Mouse (Mus musculus) CH12.LX (cell line): ENCODE measurements around the gene Tnfaip8l1. TPM values are rescaled to one million over a fixed set of nuclear protein-coding genes. Genes with fewer than 3 reads are reported as not detected.

Source experiments
- DNase-seq: peaks from one replicate; pipeline ENCODE4 v3.0.0-alpha.2; 2013; ENCODE audit errors: extremely low read depth
- H3K27ac ChIP-seq: 2 replicates; pipeline ENCODE4 v1.5.1; 2012; ENCODE audit warnings: low read depth, mild to moderate bottlenecking, control low read depth, moderate library complexity; ENCODE audit not compliant: insufficient read depth
- H3K27me3 ChIP-seq: replicated peaks from 2 replicates; pipeline ENCODE3; 2012; ENCODE audit warnings: inconsistent platforms
- H3K36me3 ChIP-seq, 2 experiments: replicated peaks in 1 of 2; 2 replicates each; pipeline versions ENCODE3 to v1.6.1; 2012; ENCODE audit warnings: inconsistent platforms in 1 of 2, low read length in 1 of 2, mild to moderate bottlenecking in 1 of 2, mixed read lengths in 1 of 2, moderate library complexity in 1 of 2; ENCODE audit not compliant: control insufficient read depth in 1 of 2, insufficient read depth in 1 of 2
- H3K4me1 ChIP-seq, 2 experiments: 2 replicates each; pipeline ENCODE4 v1.6.1; 2012; ENCODE audit warnings: inconsistent platforms in 1 of 2, moderate library complexity in 1 of 2; ENCODE audit not compliant: insufficient read depth in 2 of 2, control insufficient read depth in 1 of 2
- H3K4me2 ChIP-seq: 2 replicates; pipeline ENCODE4 v1.6.1; 2012; ENCODE audit warnings: low read depth, mild to moderate bottlenecking, control low read depth; ENCODE audit not compliant: poor library complexity, insufficient read depth, severe bottlenecking
- H3K4me3 ChIP-seq, 3 experiments: fragments of 150-350 bp in 1 of 3; sonication (generic) in 1 of 3; replicated peaks in 1 of 3; 2 replicates each; pipeline versions ENCODE3 to v1.5.1; 2011 to 2012; ENCODE audit warnings: low read depth in 2 of 3, low read length in 2 of 3, mild to moderate bottlenecking in 2 of 3, moderate library complexity in 2 of 3, control low read depth in 1 of 3, improper control_type of control experiment in 1 of 3, inconsistent platforms in 1 of 3, mixed read lengths in 1 of 3; ENCODE audit not compliant: poor library complexity in 1 of 3
- H3K79me2 ChIP-seq: replicated peaks from 2 replicates; pipeline ENCODE4 v1.6.1; 2012; ENCODE audit warnings: mild to moderate bottlenecking, moderate library complexity; ENCODE audit not compliant: control insufficient read depth, poor library complexity, insufficient read depth, severe bottlenecking; ENCODE audit errors: extremely low read depth
- H3K9ac ChIP-seq: 2 replicates; pipeline ENCODE4 v1.6.1; 2012; ENCODE audit warnings: low read depth, mild to moderate bottlenecking, control low read depth, moderate library complexity; ENCODE audit not compliant: insufficient read depth
- H3K9me3 ChIP-seq: replicated peaks from 2 replicates; pipeline ENCODE3; 2012; ENCODE audit warnings: low read length, inconsistent platforms, mixed read lengths
- CHD1 ChIP-seq: IDR thresholded peaks from 2 replicates; pipeline ENCODE4 v1.6.1; 2012; ENCODE audit warnings: low read depth, low read length, improper control_type of control experiment, inconsistent platforms
- CHD2 ChIP-seq: IDR thresholded peaks from 2 replicates; pipeline ENCODE4 v1.6.1; 2011; ENCODE audit warnings: low read length, improper control_type of control experiment
- E2F4 ChIP-seq: IDR thresholded peaks from 2 replicates; pipeline ENCODE4 v1.6.1; 2011; ENCODE audit warnings: low read depth, low read length, improper control_type of control experiment; ENCODE audit not compliant: insufficient replicate concordance
- ELF1 ChIP-seq: IDR thresholded peaks from 2 replicates; pipeline ENCODE4 v1.6.1; 2014; ENCODE audit warnings: low read depth, mild to moderate bottlenecking, inconsistent platforms, low read length, improper control_type of control experiment
- GABPA ChIP-seq: IDR thresholded peaks from 2 replicates; pipeline ENCODE4 v1.6.1; 2012; ENCODE audit warnings: low read depth, low read length, improper control_type of control experiment, inconsistent platforms; ENCODE audit not compliant: insufficient replicate concordance
- JUN ChIP-seq: IDR thresholded peaks from 2 replicates; pipeline ENCODE4 v1.6.1; 2011; ENCODE audit warnings: low read depth, mild to moderate bottlenecking, low read length, improper control_type of control experiment, moderate library complexity; ENCODE audit not compliant: insufficient read depth
- MXI1 ChIP-seq: IDR thresholded peaks from 2 replicates; pipeline ENCODE4 v1.6.1; 2011; ENCODE audit warnings: mild to moderate bottlenecking, low read depth, low read length, improper control_type of control experiment
- MYC ChIP-seq: IDR thresholded peaks from 2 replicates; pipeline ENCODE4 v1.6.1; 2011; ENCODE audit warnings: low read depth, mild to moderate bottlenecking, improper control_type of control experiment, low read length
- PAX5 ChIP-seq: IDR thresholded peaks from 2 replicates; pipeline ENCODE4 v1.6.1; 2012; ENCODE audit warnings: low read length, inconsistent platforms, mixed read lengths
- POLR2AphosphoS2 ChIP-seq: IDR thresholded peaks from 2 replicates; pipeline ENCODE4 v1.6.1; 2011; ENCODE audit warnings: low read depth, low read length, improper control_type of control experiment
- RAD21 ChIP-seq: IDR thresholded peaks from 2 replicates; pipeline ENCODE4 v1.6.1; 2011; ENCODE audit warnings: low read depth, mild to moderate bottlenecking, low read length, improper control_type of control experiment, moderate library complexity
- RCOR1 ChIP-seq: conservative IDR thresholded peaks from 2 replicates; pipeline ENCODE4 v1.6.1; 2012; ENCODE audit warnings: low read depth, mild to moderate bottlenecking, inconsistent platforms, low read length, improper control_type of control experiment
- TCF12 ChIP-seq: IDR thresholded peaks from 2 replicates; pipeline ENCODE4 v1.6.1; 2014; ENCODE audit warnings: low read depth, mild to moderate bottlenecking, inconsistent platforms, low read length, improper control_type of control experiment
- UBTF ChIP-seq: IDR thresholded peaks from 2 replicates; pipeline ENCODE4 v1.6.1; 2012; ENCODE audit warnings: low read depth, mild to moderate bottlenecking, inconsistent platforms, low read length, improper control_type of control experiment, moderate library complexity
- USF1 ChIP-seq: IDR thresholded peaks from 2 replicates; pipeline ENCODE4 v1.6.1; 2014; ENCODE audit warnings: low read depth, mild to moderate bottlenecking, inconsistent platforms, low read length, improper control_type of control experiment
- ZC3H11A ChIP-seq: IDR thresholded peaks from 2 replicates; pipeline ENCODE4 v1.6.1; 2012; ENCODE audit warnings: low read depth, mild to moderate bottlenecking, inconsistent platforms, low read length, improper control_type of control experiment
- ZKSCAN1 ChIP-seq: IDR thresholded peaks from 2 replicates; pipeline ENCODE4 v1.6.1; 2012; ENCODE audit warnings: low read depth, inconsistent platforms, low read length, improper control_type of control experiment, borderline replicate concordance
- ZNF384 ChIP-seq: IDR thresholded peaks from 2 replicates; pipeline ENCODE4 v1.6.1; 2012; ENCODE audit warnings: low read depth, low read length, improper control_type of control experiment, inconsistent platforms
- dilution Hi-C: fragments of 300-500 bp; cut with MboI; formaldehyde crosslinking; loops from 2 replicates; pipeline ENCODE4 v1.14.3; 2020; ENCODE audit warnings: low sequenced_read_pairs; ENCODE audit not compliant: extremely low pct_unique_long_range_greater_than_20kb, extremely low pct_ligation_motif_present
- in situ Hi-C: fragments of 300-500 bp; cut with MboI; formaldehyde crosslinking; loops from 3 replicates; pipeline ENCODE4 v1.14.3; 2019; ENCODE audit warnings: low sequenced_read_pairs, low pct_ligation_motif_present, low pct_unique_long_range_greater_than_20kb, mixed read lengths
- polyA plus RNA-seq: library from polyadenylated mRNA; unstranded; fragments of >175 nt; gene quantifications from 2 replicates; pipeline ENCODE4 v1.2.1, GENCODE M21; 2012; ENCODE audit warnings: low read depth; ENCODE audit not compliant: insufficient read length
- total RNA-seq, 2 experiments: library from RNA; depleted of rRNA; stranded (reverse); fragments of 300-350 nt in 1 of 2; fragments of >200 nt in 1 of 2; gene quantifications; 2 replicates each; pipeline ENCODE4 v1.2.3; 2012 to 2014

Tnfaip8l1 gene
- total and polyA plus RNA-seq, 3 experiments, result 1.9 to 2.4 (median 2.0) TPM

GRCm38 (mm10) chr17:56185281-56186141, 23.2 kb downstream of the Tnfaip8l1 start:
- dilution Hi-C loops, result no loop called here
- H3K27ac ChIP-seq, result no peak overlapping the region
- TF ChIP-seq E2F4 (no peak), RCOR1 (no peak), TCF12 (no peak), POLR2AphosphoS2 (peak; percentile 53; the same call in 1 of the 2 replicates), PAX5 (no peak), USF1 (no peak), CHD1 (no peak), ELF1 (no peak), MXI1 (no peak), ZC3H11A (no peak), ZNF384 (peak; percentile 55), JUN (no peak)
- TF ChIP-seq, all 38 proteins: peak for 2
- H3K4me3 ChIP-seq, result no peak overlapping the region
- H3K4me2 ChIP-seq, result no peak overlapping the region
- peaks cover 8 to 30% of the 10 kb centered on the region in 2 experiments for H3K4me1 ChIP-seq
- H3K79me2 ChIP-seq, result peaks cover 17% of the 10 kb centered on the region
- H3K27me3 ChIP-seq, result no peaks in the 10 kb centered on the region
- H3K36me3 ChIP-seq, result peaks cover 52 to 77% of the 10 kb centered on the region in 2 experiments
- H3K9me3 ChIP-seq, result no peaks in the 10 kb centered on the region
- in situ Hi-C loops, result no loop called here
- no peak for DNase-seq
- no peak overlapping the region for H3K9ac ChIP-seq

- Histone ChIP-seq H3K4me1 (peaks cover 0 to 4% of the 10 kb centered on the region in 2 experiments; a peak in 2 of 4 replicates), H3K4me3 (no peak overlapping the region), H3K9me3 (no peaks in the 10 kb centered on the region), H3K27ac (no peak overlapping the region), H3K79me2 (no peaks in the 10 kb centered on the region), H3K9ac (no peak overlapping the region), H3K27me3 (no peaks in the 10 kb centered on the region), H3K36me3 (peaks cover 64 to 98% of the 10 kb centered on the region in 2 experiments), H3K4me2 (no peak overlapping the region)
- DNase-seq, result no peak
- dilution Hi-C loops (no loop called here), in situ Hi-C loops (no loop called here)
- TF ChIP-seq ZC3H11A (no peak), GABPA (no peak), JUN (no peak), UBTF (no peak), PAX5 (no peak), MYC (no peak), CHD2 (no peak), ZKSCAN1 (no peak), RAD21 (no peak)
These were observed 29.0 kb downstream of the Tnfaip8l1 start for GRCm38 (mm10) chr17:56191266-56191665.
